Mouse (Mus musculus) testis, postnatal 14 days (tissue): ENCODE measurements at regions not wholly inside any gene's neighbourhood (a gene's known extent, or its start where the extent isn't known, plus 50 kb on each side); places are given as distances from the start of the nearest gene placed in this dataset.
A peak's percentile ranks its signal among the peaks of the same experiment; 100 is the strongest.

ENCODE experiments used
- DNase-seq: peaks from one replicate; pipeline ENCODE4 v3.0.0; 2021; ENCODE audit warnings: low spot score

DNA sequence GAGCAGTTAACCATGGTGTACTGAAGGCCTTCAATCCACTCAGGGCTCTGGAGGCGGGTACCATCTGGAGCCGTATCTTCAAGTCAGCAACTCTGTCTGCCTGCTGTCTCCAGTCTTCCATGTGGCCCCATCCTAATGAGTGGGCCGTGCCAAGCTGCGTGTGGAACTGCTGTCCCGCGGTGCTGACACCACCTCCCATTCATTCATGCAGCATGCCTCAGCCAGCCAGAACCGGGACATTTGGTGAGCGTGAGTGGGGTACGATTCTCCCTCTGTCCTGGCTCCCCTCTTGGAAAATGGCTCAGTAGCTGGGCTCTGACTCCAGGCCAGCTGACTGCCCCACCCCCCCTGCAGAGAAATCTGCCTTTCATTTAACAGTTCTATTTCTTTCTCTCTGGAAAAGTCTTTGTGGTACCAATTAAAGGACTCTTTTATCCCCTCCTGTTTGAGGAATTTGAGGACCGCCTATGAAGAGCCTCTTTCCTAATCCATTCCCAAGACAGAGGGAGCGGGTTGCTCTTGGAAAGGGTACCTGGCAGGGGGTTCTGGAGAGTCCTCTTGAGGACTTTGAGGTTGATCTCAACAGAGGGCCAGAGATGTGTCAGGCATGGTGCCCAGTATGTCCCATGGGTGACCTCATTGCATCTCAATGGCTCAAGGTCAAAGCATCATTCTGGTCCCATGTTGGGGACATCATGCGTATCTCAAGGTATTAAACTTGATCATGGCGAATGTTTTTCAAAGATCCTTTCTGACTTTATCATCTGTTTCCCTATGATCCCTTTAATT, 55.5 kb upstream of the Brd7 start:
- no peak for DNase-seq

DNA sequence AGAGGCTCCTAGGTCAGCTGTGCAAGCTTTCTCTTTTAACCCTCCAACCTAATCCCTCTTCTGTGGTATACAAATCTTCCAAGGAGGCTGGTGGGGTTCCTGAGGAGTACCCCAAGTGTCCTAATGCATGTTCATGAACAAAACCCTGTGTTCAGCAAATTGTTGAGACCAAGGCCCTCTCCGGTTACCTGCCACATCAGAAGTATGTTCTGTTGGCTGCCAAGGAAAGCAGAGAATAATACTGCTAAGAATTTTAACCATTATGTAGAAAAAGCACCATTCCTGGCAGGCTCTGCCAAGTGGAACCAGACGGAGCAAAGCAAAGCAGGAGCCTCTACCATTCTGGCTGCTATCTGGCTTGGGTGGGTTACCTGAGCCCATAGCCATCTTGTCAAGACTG, 61.3 kb upstream of the Brd7 start:
- DNase-seq, result no peak

DNA sequence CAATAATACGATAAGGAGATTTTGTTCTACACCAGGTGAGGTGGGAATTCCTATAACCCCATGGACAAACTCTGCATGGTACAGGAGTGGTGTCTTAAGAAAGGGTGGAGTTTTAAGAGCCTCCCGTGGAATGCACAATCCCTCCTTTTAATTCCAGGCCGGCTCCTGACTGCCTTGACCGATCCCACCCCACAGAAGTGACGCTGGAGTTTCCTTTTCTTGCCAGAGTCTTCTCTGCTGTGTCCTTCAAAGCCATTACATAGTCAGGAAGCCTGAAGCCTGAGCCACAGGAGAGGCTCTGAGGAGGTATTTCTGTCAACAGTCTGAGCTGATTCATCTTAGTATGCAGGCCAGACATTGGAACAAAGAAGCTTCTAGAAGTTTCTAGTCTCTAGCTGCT, 66.6 kb upstream of the Brd7 start:
- no peak for DNase-seq

DNA sequence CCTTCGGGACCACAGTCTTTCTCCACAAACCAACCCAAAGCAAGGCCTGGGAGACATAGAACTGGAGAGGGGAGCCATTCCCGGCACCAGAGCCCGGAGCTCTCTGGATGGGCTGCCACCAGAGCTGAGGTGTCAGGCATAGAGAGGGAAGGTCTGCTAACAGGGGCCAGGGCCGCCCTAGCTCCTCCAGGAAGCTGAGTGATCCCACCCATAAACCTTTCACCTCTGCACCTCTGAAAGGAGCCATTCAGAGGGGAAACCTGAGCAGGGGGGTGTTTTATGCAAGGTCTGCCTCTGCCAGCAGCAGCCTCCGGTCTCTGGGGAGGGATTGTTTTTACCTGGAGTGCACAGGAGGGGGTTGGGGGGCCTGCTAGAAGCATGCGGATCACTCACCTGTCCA, 69.4 kb upstream of the Brd7 start:
- DNase-seq, result no peak

DNA sequence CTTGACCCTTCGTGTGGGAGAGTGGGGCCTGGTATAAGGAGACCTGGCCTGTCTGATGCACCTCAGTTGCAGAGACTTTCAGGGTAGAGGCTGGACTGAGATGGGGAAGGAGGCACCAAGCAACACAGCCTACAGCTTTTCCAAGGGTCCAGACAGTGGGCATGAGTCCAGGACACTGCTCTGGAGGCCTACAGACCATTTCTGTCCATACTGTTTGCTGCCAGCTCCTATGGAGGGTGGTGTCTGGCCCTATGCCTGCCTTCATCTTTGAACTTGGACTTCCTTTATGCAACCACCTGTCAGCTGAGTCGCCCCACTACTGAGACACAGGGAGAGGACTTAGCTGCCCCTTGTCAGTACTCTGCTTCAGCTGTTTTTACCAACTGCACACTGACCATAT, 73.7 kb upstream of the Brd7 start:
- DNase-seq, result no peak

DNA sequence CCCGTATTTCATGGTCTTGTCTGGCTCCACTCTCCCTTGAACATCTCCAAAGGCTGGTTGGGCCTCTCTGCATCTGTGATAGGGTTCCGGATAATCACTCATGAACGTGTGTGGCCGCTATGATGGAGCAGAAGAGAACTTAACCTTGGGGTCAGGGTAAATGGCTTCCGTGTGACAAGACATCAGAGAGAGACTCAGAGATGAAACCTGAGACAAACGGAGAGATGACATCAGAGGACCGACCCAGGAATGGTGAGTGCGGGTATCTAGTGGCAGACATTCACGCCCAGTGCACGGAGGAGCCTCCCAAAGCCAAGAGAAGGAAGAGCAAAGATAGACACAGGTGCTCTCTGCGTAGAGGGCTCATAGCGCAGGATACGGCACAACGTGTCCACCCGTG, 78.2 kb upstream of the Brd7 start:
- DNase-seq, result no peak

DNA sequence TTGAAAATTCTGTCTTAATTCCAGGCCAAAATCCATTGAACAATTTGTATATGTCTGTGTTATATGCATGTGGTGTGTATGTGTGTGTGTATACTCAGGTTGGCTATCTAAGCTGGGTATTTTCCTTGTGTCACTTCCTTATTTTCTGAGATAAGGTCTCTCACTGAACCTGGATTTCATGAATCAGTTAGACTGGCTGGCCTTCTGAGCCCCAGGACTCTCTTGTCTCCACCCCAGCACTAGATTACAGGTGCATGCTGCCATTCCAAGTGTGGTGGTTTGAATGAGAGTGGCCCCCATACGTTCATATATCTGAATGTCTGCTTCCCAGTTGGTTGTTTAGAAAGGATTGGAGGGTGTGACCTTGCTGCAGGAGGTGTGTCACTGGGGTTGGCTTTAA, 77.8 kb upstream of the Nkd1 start:
- DNase-seq, result no peak

DNA sequence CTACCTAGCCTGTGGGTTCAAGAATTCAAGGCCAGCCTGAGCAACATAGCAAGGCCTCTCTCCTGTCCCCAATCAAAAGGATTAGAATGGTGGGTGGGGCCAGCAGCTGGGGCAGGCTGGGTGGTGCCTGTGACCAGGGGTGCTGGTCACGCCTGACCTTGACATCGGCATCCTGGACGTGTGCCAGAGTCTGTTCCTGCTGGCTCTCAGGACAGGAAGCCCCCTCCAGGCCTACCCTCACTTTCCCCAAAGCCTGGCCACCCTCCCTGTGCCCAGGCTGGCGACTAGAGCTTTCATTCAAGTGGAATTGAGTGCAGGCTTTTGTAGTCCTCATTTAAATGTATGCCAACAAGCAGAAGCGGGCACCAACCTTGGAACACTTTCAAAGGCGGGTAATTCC, 73.7 kb upstream of the Nkd1 start:
- DNase-seq, result no peak

DNA sequence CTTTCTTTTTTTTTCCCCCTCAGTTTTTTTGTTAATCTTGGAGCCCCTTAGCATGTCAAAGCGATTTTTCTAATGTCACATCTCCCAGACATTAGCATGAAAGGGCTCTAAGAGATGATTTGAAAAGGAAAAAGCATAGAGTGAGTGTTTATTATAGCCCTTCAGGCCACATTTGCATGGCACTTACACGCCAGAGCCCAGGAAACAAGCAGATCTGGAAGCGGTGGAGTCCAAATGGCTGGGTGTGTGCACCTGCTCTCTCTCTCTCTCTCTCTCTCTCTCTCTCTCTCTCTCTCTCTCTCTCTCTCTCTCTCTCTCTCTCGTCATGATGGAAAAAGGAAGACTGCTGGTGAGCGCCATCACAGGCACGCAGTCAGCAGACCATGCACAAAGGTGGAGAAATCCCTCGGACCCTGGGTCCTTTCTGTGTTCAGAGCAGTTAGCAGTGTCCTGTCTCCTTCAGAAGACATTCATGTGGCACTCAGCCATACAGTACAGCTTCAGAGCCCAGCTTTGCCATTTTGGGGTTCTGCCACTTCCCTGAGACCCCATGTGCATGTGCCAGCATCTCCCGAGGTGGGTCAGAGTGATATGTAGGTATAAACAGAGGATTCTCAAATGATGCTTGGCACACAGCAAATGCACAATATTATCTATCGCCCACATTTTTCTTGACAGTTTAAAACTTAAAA, 73.2 kb upstream of the Nkd1 start:
- no peak for DNase-seq

DNA sequence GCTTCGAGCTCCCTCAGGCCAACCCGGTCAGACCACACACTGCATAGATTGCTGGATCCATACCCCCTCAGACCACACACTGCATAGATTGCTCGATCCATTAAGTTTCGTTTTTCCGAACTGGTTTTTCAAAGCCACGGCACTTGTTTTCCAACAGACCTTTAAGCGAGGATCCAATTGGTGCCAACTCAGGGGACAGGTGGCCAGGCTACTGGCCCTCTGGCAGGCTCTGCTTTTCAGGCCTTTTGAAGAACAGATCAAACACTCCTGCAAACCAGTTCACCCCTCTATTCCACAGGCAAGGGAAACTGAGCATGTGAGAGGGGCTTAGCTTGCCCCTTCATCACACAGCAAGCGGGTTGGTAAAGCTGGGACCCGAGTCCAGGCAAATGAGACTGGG, 72.2 kb upstream of the Nkd1 start:
- no peak for DNase-seq

DNA sequence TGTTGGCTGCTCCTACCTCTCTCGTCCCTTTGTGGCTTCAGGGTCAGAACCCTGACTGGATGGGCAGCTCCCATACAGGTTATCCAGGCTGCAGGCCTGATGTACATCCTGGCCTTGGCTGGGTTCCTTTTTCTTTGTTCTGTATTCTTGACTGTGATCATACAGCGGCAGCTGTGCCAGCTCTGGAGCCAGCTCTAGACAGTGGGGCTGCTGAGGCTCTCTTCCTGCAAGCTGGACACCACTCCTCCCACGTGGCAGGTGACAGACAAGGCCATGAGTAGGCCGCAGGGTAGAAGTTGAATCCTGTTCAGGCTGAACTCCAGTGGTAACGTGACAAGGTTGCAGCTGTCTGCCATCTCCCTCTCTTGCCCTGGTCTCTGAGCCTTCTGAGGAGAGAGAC, 71.6 kb upstream of the Nkd1 start:
- no peak for DNase-seq

DNA sequence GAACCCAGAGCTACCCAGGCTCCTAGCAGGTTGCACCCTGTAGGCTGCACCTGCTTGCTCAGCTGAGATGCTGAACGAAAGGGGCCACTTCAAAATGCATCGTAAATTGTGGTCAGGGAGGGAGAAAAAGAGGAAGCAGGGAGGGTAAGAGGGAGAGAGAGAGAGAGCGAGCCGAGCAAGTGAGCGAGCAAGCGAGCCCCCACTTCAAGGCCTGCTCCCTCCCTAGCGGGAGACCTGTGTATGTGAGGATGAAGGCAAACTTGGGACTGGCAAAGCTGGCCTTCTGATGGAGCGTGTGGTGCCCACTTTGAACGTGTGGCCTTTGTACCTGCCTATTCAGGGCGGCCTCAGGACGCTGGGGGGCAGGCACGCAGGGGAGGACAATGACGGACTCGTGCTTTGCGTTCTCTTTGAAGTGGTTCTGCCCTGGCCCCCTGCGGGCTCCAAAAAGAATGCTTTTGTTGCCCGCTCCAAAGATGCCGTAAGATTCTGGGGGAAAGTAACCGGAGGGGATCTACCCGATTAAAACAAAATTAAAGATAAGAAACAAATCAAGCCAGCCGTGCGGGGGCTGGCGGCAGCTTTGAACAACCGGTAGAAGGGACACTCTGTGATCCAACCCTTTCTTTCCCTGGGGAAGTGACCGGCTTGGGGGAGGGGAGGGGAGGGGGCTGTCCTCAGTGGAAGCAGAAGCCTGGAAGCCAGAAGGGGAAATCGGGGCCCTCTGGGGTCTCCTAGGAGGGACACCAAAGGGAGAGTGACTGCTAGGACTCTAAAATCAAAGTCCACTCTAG, 70.1 kb upstream of the Nkd1 start:
- no peak for DNase-seq

DNA sequence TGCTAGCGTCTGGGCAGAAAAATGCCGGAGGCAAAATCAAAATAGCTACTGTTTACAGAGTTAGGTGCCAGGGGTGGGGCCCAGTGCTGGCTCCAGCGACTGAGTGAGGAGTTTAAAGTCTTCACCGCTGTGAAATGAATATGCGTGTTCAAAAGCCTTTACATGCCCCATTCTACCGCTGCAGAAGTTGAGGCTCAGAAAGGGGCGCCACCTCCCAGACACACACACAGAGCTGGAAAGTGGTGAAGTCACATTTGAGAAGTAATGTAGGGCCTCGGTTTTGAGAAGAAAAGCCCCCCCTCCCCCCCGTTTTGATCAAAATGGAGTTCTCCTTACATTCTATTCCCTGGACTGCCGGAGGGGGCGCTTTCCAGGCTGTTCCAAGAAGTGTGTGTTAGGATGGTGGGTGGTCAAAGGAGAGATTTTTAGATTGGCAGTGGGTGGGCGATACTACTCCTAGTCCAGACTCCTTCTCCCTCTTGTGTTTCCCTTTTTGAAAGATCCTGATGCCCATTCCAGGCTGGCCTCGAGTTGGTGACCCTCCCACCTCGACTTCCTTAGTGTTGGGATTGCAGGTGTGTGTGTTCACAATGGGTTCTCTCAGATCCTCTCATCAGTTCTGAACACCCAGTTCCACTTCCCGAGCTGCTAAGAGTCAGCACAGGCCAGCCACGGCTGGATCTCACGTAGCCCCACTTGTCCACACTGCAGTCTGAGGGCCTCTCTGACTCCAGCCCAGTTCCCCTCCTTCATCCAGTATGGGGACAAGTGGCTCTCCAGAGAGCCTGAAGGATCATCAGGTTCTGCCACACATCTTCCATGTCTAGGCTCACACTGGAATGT, 69.3 kb upstream of the Nkd1 start:
- DNase-seq, result no peak

DNA sequence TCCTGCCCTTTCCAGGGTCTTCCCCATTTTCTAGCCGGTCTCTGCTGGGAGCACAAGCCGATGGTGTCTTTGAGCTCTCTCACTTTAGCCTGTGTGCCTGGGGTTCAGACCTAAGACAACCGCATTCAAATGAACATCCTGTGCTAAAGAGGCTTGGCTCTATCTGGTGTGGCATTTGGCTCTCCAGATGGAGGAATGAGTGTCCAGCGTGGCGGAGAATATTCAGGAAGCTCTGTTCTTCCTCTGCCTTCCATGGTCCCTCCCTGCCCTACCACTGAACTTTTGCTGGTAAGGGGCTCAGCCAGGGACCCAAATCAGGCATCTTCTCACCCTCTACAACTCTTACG, 68.7 kb upstream of the Nkd1 start:
- no peak for DNase-seq

DNA sequence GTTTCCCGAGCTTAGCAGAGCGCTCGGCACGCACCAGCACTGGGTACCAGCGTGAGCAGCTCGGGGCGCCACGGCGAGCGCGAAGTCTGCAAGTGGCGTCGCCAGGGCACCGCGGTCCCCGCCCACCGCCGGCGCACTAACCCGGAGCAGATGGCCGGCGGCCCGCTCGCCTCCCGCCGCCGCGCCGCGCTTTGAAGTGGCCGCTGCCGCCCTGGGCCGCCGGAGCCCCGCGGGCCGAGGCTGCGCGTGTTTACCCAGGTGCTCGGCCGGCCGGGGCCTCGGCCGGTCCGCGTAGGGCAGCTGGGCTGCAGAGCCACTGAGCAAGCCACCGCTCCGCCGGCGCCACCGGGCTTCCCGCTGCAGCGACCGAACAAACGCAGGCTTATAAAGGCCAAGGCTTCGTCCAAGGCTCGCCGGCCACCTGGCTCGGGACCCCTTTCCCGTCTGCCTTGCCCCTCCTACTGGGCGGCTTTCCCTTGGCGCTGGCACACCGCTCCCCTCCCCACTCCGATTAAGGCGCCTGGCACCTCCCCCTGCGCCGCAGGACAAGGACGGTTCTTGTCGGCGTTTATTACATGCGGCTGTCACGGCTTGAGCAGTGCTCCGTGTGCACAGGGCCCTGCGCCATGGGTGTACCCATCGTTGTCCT, 67.0 kb upstream of the Nkd1 start:
- no peak for DNase-seq

DNA sequence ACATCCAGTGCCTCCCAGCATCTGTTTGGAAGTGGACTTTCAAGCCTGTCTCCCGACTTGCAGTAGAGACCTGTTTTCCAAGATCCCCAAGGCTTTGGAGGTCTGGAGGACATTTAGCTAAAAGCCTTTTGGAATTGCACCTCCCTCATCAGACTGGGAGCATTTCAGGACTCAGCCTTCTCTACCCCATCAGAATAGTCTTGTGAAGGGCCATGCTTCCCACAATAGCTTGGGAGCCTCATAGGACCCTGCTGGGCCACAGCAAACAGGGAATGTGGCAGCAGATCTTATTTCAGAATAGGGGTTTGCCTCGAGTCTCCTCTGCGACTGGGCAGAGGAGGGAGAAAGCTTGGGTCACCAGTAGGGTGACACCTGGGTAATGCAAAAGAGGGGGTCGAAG, 66.2 kb upstream of the Nkd1 start:
- DNase-seq, result no peak

DNA sequence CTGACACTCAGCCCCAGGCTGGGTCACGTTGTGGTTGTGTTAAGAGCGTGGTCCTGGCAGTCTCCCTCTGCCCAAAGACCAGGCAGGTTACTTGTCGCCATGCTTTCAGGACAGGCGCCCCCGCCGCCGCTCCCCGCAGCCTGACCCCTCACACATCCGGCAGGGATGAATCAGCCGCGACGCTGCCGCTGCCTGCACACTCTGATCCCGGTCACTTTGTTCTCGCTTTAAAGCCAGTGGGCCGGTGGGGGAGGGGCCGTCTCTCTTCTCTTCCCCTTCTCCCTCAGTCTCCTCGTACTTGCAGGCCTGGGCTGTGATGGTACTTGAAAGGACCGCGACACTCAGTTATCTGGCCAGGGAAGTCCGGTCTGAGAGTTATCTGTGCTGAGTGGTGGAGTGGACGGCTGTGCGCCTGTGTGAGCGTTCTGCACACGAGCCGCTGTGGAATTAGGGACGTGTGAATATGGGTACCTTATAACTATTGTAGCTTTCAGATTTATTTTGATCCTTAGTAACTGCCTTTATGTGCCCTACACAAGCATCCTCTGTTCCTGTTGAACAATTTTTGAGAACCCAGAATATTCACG, 65.6 kb upstream of the Nkd1 start:
- DNase-seq, result peak; percentile 14

DNA sequence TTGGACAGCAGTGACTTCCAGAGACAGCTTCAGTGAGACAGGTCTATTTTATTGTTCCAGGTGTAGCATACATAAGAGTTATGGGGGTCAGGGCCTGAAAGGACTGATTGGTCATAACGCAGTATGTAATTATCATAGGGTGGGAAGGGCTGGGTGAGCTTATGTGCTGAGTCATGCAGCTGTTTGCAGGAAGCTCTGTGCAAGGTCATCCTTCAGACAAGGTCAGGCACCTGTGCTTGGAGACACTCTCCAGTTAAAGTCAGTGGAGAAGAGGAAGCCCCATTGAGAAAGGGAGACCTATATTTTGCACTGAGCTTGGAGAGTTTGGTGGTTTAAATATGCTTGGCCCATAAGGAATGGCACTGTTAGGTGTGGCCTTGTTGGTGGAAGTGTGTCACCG, 62.0 kb upstream of the Nkd1 start:
- no peak for DNase-seq

DNA sequence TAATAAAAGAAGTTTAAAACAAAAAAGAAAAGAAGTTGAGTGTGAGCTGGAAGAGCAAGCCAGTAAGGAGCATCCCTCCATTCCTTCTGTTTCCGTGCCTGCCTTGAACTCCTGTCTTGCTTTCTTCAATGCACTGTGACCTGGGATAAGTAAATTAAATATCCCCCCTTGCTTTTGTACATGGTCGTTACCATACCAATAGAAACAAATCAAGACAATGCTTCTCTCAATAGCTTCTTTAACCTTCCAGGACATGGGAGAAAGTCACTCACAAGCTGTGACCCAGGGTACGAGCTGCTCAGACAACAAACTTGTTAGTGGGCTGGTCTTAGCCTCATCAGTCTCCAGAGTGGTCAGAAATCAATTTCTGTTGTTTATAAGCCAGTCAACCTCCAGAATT, 53.4 kb upstream of the Nkd1 start:
- no peak for DNase-seq

DNA sequence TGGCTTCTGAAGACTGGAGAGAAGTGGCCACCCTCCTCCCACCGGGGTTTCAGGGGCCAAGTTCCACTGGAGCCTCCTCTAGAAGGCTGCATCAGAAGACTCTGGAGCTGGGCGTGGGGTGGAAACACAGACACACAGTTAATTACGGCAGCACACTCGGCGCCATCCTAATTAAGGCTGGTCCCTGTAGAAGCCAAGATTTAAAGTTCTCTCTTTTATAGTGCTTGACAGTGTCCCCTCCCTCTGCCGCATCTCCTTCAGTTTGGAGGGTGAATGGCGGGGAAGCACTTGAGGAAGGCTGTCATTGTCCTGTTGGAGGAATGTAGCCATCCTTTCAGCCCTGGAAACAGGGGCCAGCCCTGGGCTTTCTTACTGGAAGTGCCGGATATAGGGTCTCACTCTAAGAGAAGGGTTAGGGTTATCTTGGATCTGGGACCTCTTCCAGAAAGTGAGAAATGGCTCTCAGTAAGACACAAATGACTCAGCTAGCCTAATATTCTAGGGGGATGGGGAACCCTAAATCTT, 50.2 kb upstream of the Nkd1 start:
- no peak for DNase-seq
